Mouse (Mus musculus): ENCODE data around the gene Ccdc153. TPM values are rescaled to one million over a fixed set of nuclear protein-coding genes. Genes with fewer than 3 reads are reported as not detected.
A peak's percentile ranks its signal among the peaks of the same experiment; 100 is the strongest.

Gene Ccdc153
- polyA plus RNA-seq, 1 experiment from 2014 or later, result not detected

DNA sequence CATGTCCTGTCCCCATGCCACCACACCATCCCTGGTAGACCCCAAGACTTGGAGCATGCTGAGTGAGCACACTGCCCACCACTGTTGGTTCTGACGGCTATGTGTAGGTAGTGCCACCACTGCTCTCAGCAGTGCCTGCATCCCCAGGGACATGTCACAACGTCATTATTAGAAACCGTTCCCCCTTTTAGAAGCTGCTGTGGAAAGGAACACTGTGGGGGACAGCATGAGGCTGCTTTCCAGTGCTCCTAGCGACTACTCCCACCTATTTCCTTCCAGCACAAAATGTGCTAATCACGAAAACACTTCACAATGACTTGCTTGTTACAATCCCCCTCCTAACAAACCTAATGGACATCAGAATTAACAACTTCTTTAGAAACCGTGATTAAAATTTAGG lies 14.5 kb upstream of the Ccdc153 start:
- Histone ChIP-seq H3K36me3 (no peaks in the 10 kb centered on the region), H3K4me2 (replicated peaks) (no peak overlapping the region), H3K4me3 (replicated peaks) (no peak overlapping the region), H3K27me3 (replicated peaks) (no peaks in the 10 kb centered on the region), H3K9ac (no peak overlapping the region), H3K9me3 (no peaks in the 10 kb centered on the region), H3K4me1 (replicated peaks) (0 out of 2 replicates have a peak, but pooled peaks cover 6% of the 10 kb centered on the region), H3K27ac (no peak overlapping the region)
- ATAC-seq, result no peak
- WGBS, result 61% methylated on average over 6 of the region's 6 CpGs

DNA sequence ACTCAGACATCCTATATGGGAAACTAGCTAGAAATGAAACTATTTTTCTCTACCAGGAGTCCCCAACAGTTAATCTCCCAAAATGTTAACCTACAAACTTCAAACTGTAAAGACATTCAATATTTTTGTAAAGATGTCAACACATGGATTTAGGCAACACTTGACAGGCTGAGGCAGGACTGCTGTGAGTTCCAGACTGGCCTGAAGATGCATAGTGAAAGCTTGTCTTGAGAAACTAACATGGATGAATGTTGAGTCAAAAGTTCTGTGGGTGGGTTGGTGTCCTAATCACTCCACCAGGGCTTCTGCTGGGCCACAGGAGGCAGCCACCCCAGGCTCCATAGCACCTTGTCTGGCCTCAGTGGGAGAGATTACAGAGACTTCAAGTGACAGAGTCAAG lies 8.9 kb upstream of the Ccdc153 start:
- ATAC-seq, result no peak
- no peak overlapping the region for H3K27ac ChIP-seq
- no peak overlapping the region for H3K9ac ChIP-seq
- H3K9me3 ChIP-seq, result no peaks in the 10 kb centered on the region
- no peaks in the 10 kb centered on the region for H3K27me3 ChIP-seq (replicated peaks)
- H3K4me2 ChIP-seq (replicated peaks), result peak overlapping the region; percentile 62; the same call in 1 of the 2 replicates
- H3K36me3 ChIP-seq, result no peaks in the 10 kb centered on the region
- H3K4me3 ChIP-seq (replicated peaks), result no peak overlapping the region
- H3K4me1 ChIP-seq (replicated peaks), result peaks cover 14% of the 10 kb centered on the region; the same call in 1 of the 2 replicates

DNA sequence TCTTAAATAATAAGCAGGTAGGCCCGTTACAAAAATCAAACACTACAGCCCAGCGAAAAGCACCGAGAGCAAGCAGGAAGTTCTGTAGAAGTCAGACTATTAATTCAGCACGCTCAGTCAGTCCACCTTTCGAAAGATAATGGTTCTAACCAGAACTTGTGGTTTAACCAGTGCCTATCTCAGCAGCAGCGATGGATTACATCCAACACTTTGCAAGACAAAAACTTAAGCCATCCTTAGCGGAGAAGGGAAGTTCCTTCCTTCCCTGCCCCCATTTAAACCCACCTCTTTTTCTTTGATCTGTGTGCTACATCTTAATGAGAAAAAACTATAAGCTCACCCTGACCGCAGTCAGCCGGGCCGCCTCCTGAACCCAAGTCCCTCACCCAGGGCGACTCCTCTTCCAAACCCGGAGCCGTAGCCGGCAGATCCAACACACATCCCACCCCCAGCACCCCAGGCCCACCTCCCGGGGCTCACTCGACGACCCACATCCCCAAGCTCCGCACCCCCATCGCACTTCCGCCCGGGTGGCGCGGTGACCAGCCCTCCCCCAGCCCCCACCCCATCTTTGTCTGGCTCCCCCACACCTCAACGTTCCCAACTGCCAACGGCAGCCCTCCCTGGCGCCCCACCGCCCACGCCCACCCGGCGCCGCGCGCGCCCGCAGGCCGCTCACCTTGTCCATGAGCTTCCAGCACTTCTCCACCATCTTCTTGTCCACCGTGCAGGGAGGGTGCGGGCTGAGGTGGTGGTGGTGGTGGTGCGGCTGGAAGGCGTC lies 7.3 kb upstream of the Ccdc153 start:
- ATAC-seq, result peak; percentile 74
- Histone ChIP-seq H3K9ac (peak overlapping the region; percentile 95), H3K9me3 (no peaks in the 10 kb centered on the region), H3K4me1 (replicated peaks) (peaks cover 14% of the 10 kb centered on the region; the same call in 1 of the 2 replicates), H3K4me2 (replicated peaks) (peak overlapping the region; percentile 62), H3K27ac (peak overlapping the region; percentile 90), H3K27me3 (replicated peaks) (no peaks in the 10 kb centered on the region), H3K36me3 (no peaks in the 10 kb centered on the region), H3K4me3 (replicated peaks) (peak overlapping the region; percentile 93)
- WGBS, result under 1% methylated on average over 40 of the region's 40 CpGs

DNA sequence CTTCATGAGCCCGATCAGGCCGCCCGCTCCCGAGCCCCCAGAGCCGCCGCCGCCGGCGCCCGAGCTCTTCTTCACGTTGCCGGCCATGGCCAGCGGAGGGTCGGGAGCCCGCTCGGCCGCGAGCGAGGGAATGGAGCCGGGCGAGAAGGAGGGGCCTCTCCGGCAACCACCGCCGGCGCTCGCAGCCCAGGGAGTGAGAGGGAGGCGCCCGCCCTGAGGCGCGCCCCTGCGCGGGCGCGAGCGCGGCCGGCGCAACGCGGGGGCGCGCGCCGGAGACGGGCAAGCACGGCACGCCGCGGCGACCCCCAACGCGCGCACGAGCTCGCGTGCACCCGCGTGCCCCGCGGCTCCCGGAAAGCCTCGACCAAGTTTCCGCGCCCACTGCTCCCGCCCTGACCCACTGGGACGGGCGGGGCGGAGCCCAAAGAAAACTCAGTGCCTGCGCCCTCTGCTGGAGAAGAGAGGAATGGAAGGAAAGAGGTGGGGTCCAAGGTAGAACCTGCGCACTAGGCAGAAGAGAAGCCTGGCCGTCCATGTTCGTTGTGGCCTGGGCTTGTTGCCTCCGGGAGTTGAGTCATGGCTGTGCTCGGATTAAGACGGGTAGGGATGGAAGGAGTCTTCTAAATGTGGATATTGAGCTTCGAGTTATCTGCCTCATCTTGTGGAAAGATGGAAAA lies 6.5 kb upstream of the Ccdc153 start, which contains the start of gene Cbl:
TSS of gene Cbl (minus strand) at position 248 of the 677 bp plus-strand sequence.
- Histone ChIP-seq H3K4me2 (replicated peaks) (peak within 1 kb of the TSS; percentile 62), H3K27me3 (replicated peaks) (no peaks in the 10 kb centered on the region), H3K9ac (peak within 1 kb of the TSS; percentile 95), H3K9me3 (no peaks in the 10 kb centered on the region), H3K4me3 (replicated peaks) (peak within 1 kb of the TSS; percentile 93), H3K36me3 (no peaks in the 10 kb centered on the region), H3K4me1 (replicated peaks) (peaks cover 14% of the 10 kb centered on the region; the same call in 1 of the 2 replicates), H3K27ac (peak within 1 kb of the TSS; percentile 90)
- under 1% methylated on average over 76 of the region's 76 CpGs for WGBS
- peak; percentile 97 for ATAC-seq

DNA sequence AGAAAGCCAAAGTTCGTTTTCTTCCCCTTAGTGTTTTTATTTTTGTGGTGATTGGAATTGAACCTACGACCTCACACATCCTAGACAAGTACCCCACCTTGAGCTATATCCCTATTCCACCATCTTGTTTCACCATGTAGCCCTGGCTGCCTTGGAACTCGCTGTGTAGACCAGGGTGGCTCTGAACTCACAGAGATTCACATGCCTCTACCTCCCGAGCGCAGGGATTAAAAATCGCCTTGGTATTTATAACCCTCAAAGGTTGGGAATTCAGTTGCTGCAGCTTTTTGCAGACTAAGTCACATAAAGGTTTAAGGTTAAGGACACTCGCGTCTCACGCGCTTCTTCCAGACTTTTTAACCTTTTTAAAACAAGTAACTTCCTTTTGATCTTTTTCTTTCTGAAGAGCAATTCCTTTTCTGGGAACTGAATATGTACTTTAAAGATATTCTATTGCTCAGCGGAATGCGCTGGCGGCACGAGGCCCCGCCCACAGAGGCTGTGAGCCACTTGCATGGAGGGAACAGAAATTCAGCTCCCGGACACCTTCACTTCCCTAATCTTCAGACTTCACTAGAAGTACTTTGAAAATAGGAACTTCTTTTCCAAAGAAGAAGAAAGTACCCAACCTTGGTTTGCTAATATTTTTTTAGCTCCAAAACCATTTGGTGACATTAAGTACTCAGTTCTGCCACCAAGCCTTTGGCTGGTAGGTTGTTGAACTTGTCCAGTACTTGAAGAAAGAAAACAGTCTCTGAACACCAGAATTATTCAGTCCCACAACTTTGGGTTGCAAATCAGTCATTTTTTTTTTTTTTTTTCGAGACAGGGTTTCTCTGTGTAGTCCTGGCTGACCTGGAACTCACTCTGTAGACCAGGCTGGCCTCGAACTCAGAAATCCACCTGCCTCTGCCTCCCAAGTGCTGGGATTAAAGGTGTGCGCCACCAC lies 5.7 kb upstream of the Ccdc153 start:
- Histone ChIP-seq H3K4me2 (replicated peaks) (peak overlapping the region; percentile 56), H3K27me3 (replicated peaks) (no peaks in the 10 kb centered on the region), H3K27ac (peak overlapping the region; percentile 61), H3K9me3 (no peaks in the 10 kb centered on the region), H3K4me1 (replicated peaks) (peaks cover 14% of the 10 kb centered on the region; the same call in 1 of the 2 replicates), H3K9ac (no peak overlapping the region), H3K36me3 (no peaks in the 10 kb centered on the region), H3K4me3 (replicated peaks) (peak overlapping the region; percentile 93)
- 18% methylated on average over 19 of the region's 19 CpGs for WGBS
- peak; percentile 58 for ATAC-seq

DNA sequence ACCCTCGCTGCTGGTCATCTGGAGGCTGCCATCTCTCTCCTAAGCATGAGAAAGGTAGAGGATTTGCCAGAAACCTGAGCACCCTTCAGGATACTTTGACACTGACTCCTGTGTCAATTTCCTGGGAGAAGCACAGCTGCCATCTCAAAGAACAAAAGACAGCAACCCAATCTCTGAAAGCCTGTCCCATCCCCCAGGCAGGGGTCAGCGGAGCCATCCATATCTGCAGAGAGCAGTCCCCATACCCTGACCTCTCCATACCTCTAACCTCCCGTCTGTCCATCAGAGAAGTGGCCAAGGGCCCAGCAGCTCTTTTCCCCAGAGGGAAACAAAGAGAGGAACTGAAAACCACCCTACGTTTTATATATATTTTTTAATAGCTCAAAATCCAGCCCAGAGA lies 3.9 kb upstream of the Ccdc153 start:
- no peak overlapping the region for H3K27ac ChIP-seq
- H3K4me1 ChIP-seq (replicated peaks), result peaks cover 10% of the 10 kb centered on the region; the same call in 1 of the 2 replicates
- no peak overlapping the region for H3K4me2 ChIP-seq (replicated peaks)
- no peak for ATAC-seq
- WGBS, result 68% methylated on average over 4 of the region's 4 CpGs
- no peaks in the 10 kb centered on the region for H3K36me3 ChIP-seq
- H3K9me3 ChIP-seq, result no peaks in the 10 kb centered on the region
- no peak overlapping the region for H3K9ac ChIP-seq
- no peak overlapping the region for H3K4me3 ChIP-seq (replicated peaks)
- H3K27me3 ChIP-seq (replicated peaks), result no peaks in the 10 kb centered on the region

DNA sequence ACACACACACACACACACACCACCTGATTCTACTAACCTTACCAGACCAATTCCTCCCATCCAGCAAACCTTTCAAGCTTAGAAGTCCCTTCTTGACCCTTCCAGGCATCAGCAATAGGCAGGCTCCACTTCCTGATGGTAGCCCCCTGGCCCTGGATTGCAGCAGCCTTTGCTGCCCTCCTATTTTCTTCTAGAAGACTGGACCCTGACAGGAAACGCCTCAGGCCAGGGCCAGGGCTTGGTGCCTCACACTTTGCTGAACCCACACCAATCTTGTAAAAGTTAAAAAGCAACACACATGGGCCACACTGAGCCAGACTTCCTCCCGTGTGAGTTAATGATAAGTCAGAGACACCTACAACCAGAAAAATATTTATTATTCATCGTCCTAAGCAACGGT lies 3.3 kb upstream of the Ccdc153 start:
- no peak overlapping the region for H3K4me2 ChIP-seq (replicated peaks)
- 68% methylated on average over 4 of the region's 4 CpGs for WGBS
- H3K9me3 ChIP-seq, result no peaks in the 10 kb centered on the region
- H3K36me3 ChIP-seq, result no peaks in the 10 kb centered on the region
- no peak for ATAC-seq
- H3K4me1 ChIP-seq (replicated peaks), result 0 out of 2 replicates have a peak, but pooled peaks cover 7% of the 10 kb centered on the region
- H3K9ac ChIP-seq, result no peak overlapping the region
- no peak overlapping the region for H3K27ac ChIP-seq
- no peak overlapping the region for H3K4me3 ChIP-seq (replicated peaks)
- no peaks in the 10 kb centered on the region for H3K27me3 ChIP-seq (replicated peaks)

DNA sequence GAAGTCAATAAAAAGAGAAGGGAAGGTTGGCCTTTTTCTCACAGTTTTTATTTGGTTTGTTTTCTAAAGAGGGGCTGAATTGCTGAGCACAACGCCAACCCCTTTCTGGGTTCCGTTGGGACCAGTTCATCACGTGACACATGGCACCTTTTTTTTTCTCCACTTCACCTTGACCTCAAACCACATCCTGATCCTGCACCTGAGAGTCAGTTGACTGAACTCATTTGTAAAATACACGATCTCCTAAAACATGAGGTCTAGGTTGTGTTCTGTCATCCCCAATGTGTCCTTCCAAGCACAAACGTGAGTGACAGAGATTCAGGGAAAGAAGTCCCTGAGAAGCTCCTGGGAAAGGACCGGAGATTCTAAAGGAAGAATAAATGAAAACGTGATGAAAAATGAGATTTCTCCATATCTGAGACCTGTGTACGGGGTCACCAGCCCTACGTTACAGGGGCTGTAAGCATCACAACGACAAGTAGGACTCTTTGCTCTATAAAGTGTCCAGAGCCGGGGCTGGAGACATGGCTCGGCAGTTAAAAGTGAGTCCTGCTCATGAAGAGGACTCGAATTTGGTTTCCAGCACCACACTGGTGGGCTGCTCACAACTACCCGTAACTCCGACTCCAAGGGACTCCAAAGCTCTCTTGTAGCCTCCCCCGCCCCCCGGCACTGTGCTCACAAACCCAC lies 1.8 kb upstream of the Ccdc153 start:
- H3K27me3 ChIP-seq (replicated peaks), result no peaks in the 10 kb centered on the region
- ATAC-seq, result no peak
- no peak overlapping the region for H3K9ac ChIP-seq
- 0 out of 2 replicates have a peak, but pooled peaks cover 7% of the 10 kb centered on the region for H3K4me1 ChIP-seq (replicated peaks)
- no peaks in the 10 kb centered on the region for H3K36me3 ChIP-seq
- H3K4me2 ChIP-seq (replicated peaks), result no peak overlapping the region
- H3K27ac ChIP-seq, result no peak overlapping the region
- no peak overlapping the region for H3K4me3 ChIP-seq (replicated peaks)
- WGBS, result 77% methylated on average over 17 of the region's 17 CpGs
- H3K9me3 ChIP-seq, result no peaks in the 10 kb centered on the region

DNA sequence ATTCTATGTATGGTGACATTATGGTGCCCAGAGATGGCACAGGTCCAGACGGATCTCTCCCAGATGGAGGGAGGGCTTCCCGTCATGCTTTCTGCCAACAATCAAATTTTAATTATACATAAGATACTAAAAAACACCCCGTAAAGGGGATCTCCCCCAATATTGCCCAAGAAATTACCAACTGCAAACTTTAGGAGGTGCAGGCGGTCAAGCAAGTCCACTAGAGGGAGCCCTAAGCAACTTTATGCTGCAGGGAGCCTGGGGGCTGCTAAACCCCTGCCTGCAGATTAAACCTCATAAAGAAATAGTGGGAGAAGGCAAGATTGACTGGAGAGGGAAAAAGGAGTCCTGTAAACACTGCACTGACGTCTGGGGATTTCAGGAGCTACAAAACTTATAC lies 1.0 kb upstream of the Ccdc153 start:
- 0 out of 2 replicates have a peak, but pooled peaks cover 6% of the 10 kb centered on the region for H3K4me1 ChIP-seq (replicated peaks)
- H3K27me3 ChIP-seq (replicated peaks), result no peaks in the 10 kb centered on the region
- H3K9me3 ChIP-seq, result no peaks in the 10 kb centered on the region
- H3K36me3 ChIP-seq, result no peaks in the 10 kb centered on the region
- 12% methylated on average over 5 of the region's 5 CpGs for WGBS
- H3K27ac ChIP-seq, result no peak overlapping the region
- no peak overlapping the region for H3K9ac ChIP-seq
- H3K4me2 ChIP-seq (replicated peaks), result no peak overlapping the region
- no peak overlapping the region for H3K4me3 ChIP-seq (replicated peaks)
- no peak for ATAC-seq

DNA sequence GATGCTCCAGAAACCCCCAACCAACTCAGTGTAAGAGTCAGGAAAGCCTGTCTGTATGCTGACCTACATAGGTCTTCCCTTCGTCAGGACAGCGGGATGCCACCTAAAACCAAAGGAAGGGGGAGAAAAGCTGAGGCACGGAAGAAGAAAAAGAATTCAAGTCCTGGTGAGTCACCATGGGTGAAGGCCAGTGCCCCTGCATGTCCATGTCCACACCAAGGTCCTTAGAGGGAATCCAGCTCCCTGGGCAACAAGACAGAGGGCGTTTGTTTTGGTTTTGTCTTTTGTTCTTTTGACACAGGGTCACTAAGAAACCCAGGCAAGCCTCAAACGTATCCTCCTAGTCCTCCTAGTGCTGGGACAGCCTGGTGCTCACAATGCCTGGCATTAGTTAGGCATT lies 435 bp downstream of the Ccdc153 start:
- Histone ChIP-seq H3K27me3 (replicated peaks) (no peaks in the 10 kb centered on the region), H3K9me3 (no peaks in the 10 kb centered on the region), H3K27ac (no peak overlapping the region), H3K36me3 (no peaks in the 10 kb centered on the region), H3K4me3 (replicated peaks) (no peak overlapping the region), H3K4me1 (replicated peaks) (no peaks in the 10 kb centered on the region), H3K4me2 (replicated peaks) (no peak overlapping the region), H3K9ac (no peak overlapping the region)
- WGBS, result 62% methylated on average over 5 of the region's 5 CpGs
- ATAC-seq, result no peak

DNA sequence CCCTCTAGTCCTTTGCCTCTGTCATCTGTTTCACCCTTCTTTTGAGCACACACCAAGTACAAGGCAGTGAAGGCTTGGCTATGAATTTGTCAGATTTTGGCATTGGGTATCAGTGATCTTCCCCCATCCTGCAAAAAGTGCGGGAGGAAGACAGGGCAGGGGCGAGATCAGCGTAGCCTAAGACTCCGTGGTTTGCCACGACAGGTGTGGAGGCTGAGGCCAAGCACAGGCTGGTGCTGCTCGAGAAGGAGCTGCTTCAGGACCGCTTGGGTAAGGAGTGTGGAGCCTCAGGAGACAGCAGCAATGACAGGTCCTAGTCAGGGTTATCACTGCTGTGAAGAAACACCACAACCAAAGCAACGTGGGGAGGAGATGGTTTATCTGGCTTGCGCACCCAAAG lies 942 bp downstream of the Ccdc153 start:
- H3K9me3 ChIP-seq, result no peaks in the 10 kb centered on the region
- H3K27ac ChIP-seq, result no peak overlapping the region
- H3K4me2 ChIP-seq (replicated peaks), result no peak overlapping the region
- no peak overlapping the region for H3K4me3 ChIP-seq (replicated peaks)
- H3K27me3 ChIP-seq (replicated peaks), result no peaks in the 10 kb centered on the region
- no peaks in the 10 kb centered on the region for H3K4me1 ChIP-seq (replicated peaks)
- no peak overlapping the region for H3K9ac ChIP-seq
- H3K36me3 ChIP-seq, result no peaks in the 10 kb centered on the region
- WGBS, result 68% methylated on average over 9 of the region's 9 CpGs
- ATAC-seq, result no peak

Data from intestine, embryonic 15.5 days (tissue).